Mouse (Mus musculus) CH12.LX (cell line): ENCODE results near the gene Lgals8. TPM values are rescaled to one million over a fixed set of nuclear protein-coding genes. Genes with fewer than 3 reads are reported as not detected.

Source experiments
- DNase-seq: peaks from one replicate; pipeline ENCODE4 v3.0.0-alpha.2; 2013; ENCODE audit errors: extremely low read depth
- H3K27ac ChIP-seq: 2 replicates; pipeline ENCODE4 v1.5.1; 2012; ENCODE audit warnings: low read depth, mild to moderate bottlenecking, control low read depth, moderate library complexity; ENCODE audit not compliant: insufficient read depth
- H3K27me3 ChIP-seq: replicated peaks from 2 replicates; pipeline ENCODE3; 2012; ENCODE audit warnings: inconsistent platforms
- H3K36me3 ChIP-seq, 2 experiments: replicated peaks in 1 of 2; 2 replicates each; pipeline versions ENCODE3 to v1.6.1; 2012; ENCODE audit warnings: inconsistent platforms in 1 of 2, low read length in 1 of 2, mild to moderate bottlenecking in 1 of 2, mixed read lengths in 1 of 2, moderate library complexity in 1 of 2; ENCODE audit not compliant: control insufficient read depth in 1 of 2, insufficient read depth in 1 of 2
- H3K4me1 ChIP-seq, 2 experiments: 2 replicates each; pipeline ENCODE4 v1.6.1; 2012; ENCODE audit warnings: inconsistent platforms in 1 of 2, moderate library complexity in 1 of 2; ENCODE audit not compliant: insufficient read depth in 2 of 2, control insufficient read depth in 1 of 2
- H3K4me2 ChIP-seq: 2 replicates; pipeline ENCODE4 v1.6.1; 2012; ENCODE audit warnings: low read depth, mild to moderate bottlenecking, control low read depth; ENCODE audit not compliant: poor library complexity, insufficient read depth, severe bottlenecking
- H3K4me3 ChIP-seq, 3 experiments: fragments of 150-350 bp in 1 of 3; sonication (generic) in 1 of 3; replicated peaks in 1 of 3; 2 replicates each; pipeline versions ENCODE3 to v1.5.1; 2011 to 2012; ENCODE audit warnings: low read depth in 2 of 3, low read length in 2 of 3, mild to moderate bottlenecking in 2 of 3, moderate library complexity in 2 of 3, control low read depth in 1 of 3, improper control_type of control experiment in 1 of 3, inconsistent platforms in 1 of 3, mixed read lengths in 1 of 3; ENCODE audit not compliant: poor library complexity in 1 of 3
- H3K79me2 ChIP-seq: replicated peaks from 2 replicates; pipeline ENCODE4 v1.6.1; 2012; ENCODE audit warnings: mild to moderate bottlenecking, moderate library complexity; ENCODE audit not compliant: control insufficient read depth, poor library complexity, insufficient read depth, severe bottlenecking; ENCODE audit errors: extremely low read depth
- H3K9ac ChIP-seq: 2 replicates; pipeline ENCODE4 v1.6.1; 2012; ENCODE audit warnings: low read depth, mild to moderate bottlenecking, control low read depth, moderate library complexity; ENCODE audit not compliant: insufficient read depth
- H3K9me3 ChIP-seq: replicated peaks from 2 replicates; pipeline ENCODE3; 2012; ENCODE audit warnings: low read length, inconsistent platforms, mixed read lengths
- BHLHE40 ChIP-seq: IDR thresholded peaks from 2 replicates; pipeline ENCODE4 v1.6.1; 2011; ENCODE audit warnings: mild to moderate bottlenecking, low read depth, low read length, improper control_type of control experiment
- CHD1 ChIP-seq: IDR thresholded peaks from 2 replicates; pipeline ENCODE4 v1.6.1; 2012; ENCODE audit warnings: low read depth, low read length, improper control_type of control experiment, inconsistent platforms
- CHD2 ChIP-seq: IDR thresholded peaks from 2 replicates; pipeline ENCODE4 v1.6.1; 2011; ENCODE audit warnings: low read length, improper control_type of control experiment
- CTCF ChIP-seq, 2 experiments: IDR thresholded peaks in 1 of 2; conservative IDR thresholded peaks in 1 of 2; 2 replicates each; pipeline ENCODE4 v1.5.1; 2011 to 2012; ENCODE audit warnings: low read depth in 2 of 2, low read length in 2 of 2, improper control_type of control experiment in 1 of 2, inconsistent platforms in 1 of 2, mild to moderate bottlenecking in 1 of 2, moderate library complexity in 1 of 2
- E2F4 ChIP-seq: IDR thresholded peaks from 2 replicates; pipeline ENCODE4 v1.6.1; 2011; ENCODE audit warnings: low read depth, low read length, improper control_type of control experiment; ENCODE audit not compliant: insufficient replicate concordance
- ELF1 ChIP-seq: IDR thresholded peaks from 2 replicates; pipeline ENCODE4 v1.6.1; 2014; ENCODE audit warnings: low read depth, mild to moderate bottlenecking, inconsistent platforms, low read length, improper control_type of control experiment
- EP300 ChIP-seq: IDR thresholded peaks from 2 replicates; pipeline ENCODE4 v1.6.1; 2011; ENCODE audit warnings: low read length, improper control_type of control experiment
- ETS1 ChIP-seq: conservative IDR thresholded peaks from 2 replicates; pipeline ENCODE4 v1.6.1; 2012; ENCODE audit warnings: low read depth, mild to moderate bottlenecking, inconsistent platforms, low read length, improper control_type of control experiment, moderate library complexity
- GABPA ChIP-seq: IDR thresholded peaks from 2 replicates; pipeline ENCODE4 v1.6.1; 2012; ENCODE audit warnings: low read depth, low read length, improper control_type of control experiment, inconsistent platforms; ENCODE audit not compliant: insufficient replicate concordance
- HCFC1 ChIP-seq: IDR thresholded peaks from 2 replicates; pipeline ENCODE4 v1.6.1; 2012; ENCODE audit warnings: low read depth, mild to moderate bottlenecking, inconsistent platforms, low read length, improper control_type of control experiment
- IRF4 ChIP-seq: IDR thresholded peaks from 2 replicates; pipeline ENCODE4 v1.6.1; 2014; ENCODE audit warnings: low read depth, mild to moderate bottlenecking, inconsistent platforms, low read length, improper control_type of control experiment
- KAT2A ChIP-seq: IDR thresholded peaks from 2 replicates; pipeline ENCODE4 v1.6.1; 2012; ENCODE audit warnings: low read length, improper control_type of control experiment, inconsistent platforms; ENCODE audit not compliant: insufficient replicate concordance
- MAZ ChIP-seq: IDR thresholded peaks from 2 replicates; pipeline ENCODE4 v1.6.1; 2012; ENCODE audit warnings: low read depth, mild to moderate bottlenecking, inconsistent platforms, low read length, improper control_type of control experiment, moderate library complexity
- NELFE ChIP-seq: IDR thresholded peaks from 2 replicates; pipeline ENCODE4 v1.6.1; 2011; ENCODE audit warnings: low read depth, low read length, improper control_type of control experiment
- NRF1 ChIP-seq: IDR thresholded peaks from 2 replicates; pipeline ENCODE4 v1.6.1; 2014; ENCODE audit warnings: low read depth, mild to moderate bottlenecking, inconsistent platforms, low read length, improper control_type of control experiment, moderate library complexity
- PAX5 ChIP-seq: IDR thresholded peaks from 2 replicates; pipeline ENCODE4 v1.6.1; 2012; ENCODE audit warnings: low read length, inconsistent platforms, mixed read lengths
- POLR2AphosphoS2 ChIP-seq: IDR thresholded peaks from 2 replicates; pipeline ENCODE4 v1.6.1; 2011; ENCODE audit warnings: low read depth, low read length, improper control_type of control experiment
- RAD21 ChIP-seq: IDR thresholded peaks from 2 replicates; pipeline ENCODE4 v1.6.1; 2011; ENCODE audit warnings: low read depth, mild to moderate bottlenecking, low read length, improper control_type of control experiment, moderate library complexity
- RCOR1 ChIP-seq: conservative IDR thresholded peaks from 2 replicates; pipeline ENCODE4 v1.6.1; 2012; ENCODE audit warnings: low read depth, mild to moderate bottlenecking, inconsistent platforms, low read length, improper control_type of control experiment
- SIN3A ChIP-seq: IDR thresholded peaks from 2 replicates; pipeline ENCODE4 v1.6.1; 2012; ENCODE audit warnings: low read length, improper control_type of control experiment, inconsistent platforms
- TCF12 ChIP-seq: IDR thresholded peaks from 2 replicates; pipeline ENCODE4 v1.6.1; 2014; ENCODE audit warnings: low read depth, mild to moderate bottlenecking, inconsistent platforms, low read length, improper control_type of control experiment
- UBTF ChIP-seq: IDR thresholded peaks from 2 replicates; pipeline ENCODE4 v1.6.1; 2012; ENCODE audit warnings: low read depth, mild to moderate bottlenecking, inconsistent platforms, low read length, improper control_type of control experiment, moderate library complexity
- ZC3H11A ChIP-seq: IDR thresholded peaks from 2 replicates; pipeline ENCODE4 v1.6.1; 2012; ENCODE audit warnings: low read depth, mild to moderate bottlenecking, inconsistent platforms, low read length, improper control_type of control experiment
- ZKSCAN1 ChIP-seq: IDR thresholded peaks from 2 replicates; pipeline ENCODE4 v1.6.1; 2012; ENCODE audit warnings: low read depth, inconsistent platforms, low read length, improper control_type of control experiment, borderline replicate concordance
- dilution Hi-C: fragments of 300-500 bp; cut with MboI; formaldehyde crosslinking; loops from 2 replicates; pipeline ENCODE4 v1.14.3; 2020; ENCODE audit warnings: low sequenced_read_pairs; ENCODE audit not compliant: extremely low pct_unique_long_range_greater_than_20kb, extremely low pct_ligation_motif_present
- in situ Hi-C: fragments of 300-500 bp; cut with MboI; formaldehyde crosslinking; loops from 3 replicates; pipeline ENCODE4 v1.14.3; 2019; ENCODE audit warnings: low sequenced_read_pairs, low pct_ligation_motif_present, low pct_unique_long_range_greater_than_20kb, mixed read lengths
- polyA plus RNA-seq: library from polyadenylated mRNA; unstranded; fragments of >175 nt; gene quantifications from 2 replicates; pipeline ENCODE4 v1.2.1, GENCODE M21; 2012; ENCODE audit warnings: low read depth; ENCODE audit not compliant: insufficient read length
- total RNA-seq, 2 experiments: library from RNA; depleted of rRNA; stranded (reverse); fragments of 300-350 nt in 1 of 2; fragments of >200 nt in 1 of 2; gene quantifications; 2 replicates each; pipeline ENCODE4 v1.2.3; 2012 to 2014

Gene Lgals8
- total and polyA plus RNA-seq, 3 experiments, result 15.8 to 23.5 (median 18.4) TPM

DNA sequence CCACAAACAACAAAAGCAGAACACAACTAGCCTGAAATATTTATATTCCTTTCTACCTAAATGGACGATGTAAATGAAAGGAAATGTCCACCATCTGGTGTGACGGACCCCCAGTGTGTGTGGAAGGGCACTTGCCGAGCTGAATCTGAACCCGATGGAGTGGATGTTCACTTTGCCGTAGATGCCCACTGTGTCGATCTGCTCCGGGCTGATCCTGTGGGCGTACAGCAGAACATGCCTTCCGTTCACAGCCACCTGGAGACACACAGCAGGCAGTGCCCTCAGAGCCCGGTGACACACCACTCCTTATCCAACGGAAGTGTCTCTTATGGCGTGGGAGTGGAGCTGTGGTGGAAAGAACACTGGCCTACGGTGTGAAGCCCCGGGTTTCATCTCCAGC lies 11.6 kb downstream of the Lgals8 start:
- in situ Hi-C loops, result no loop called here
- H3K9ac ChIP-seq, result no peak overlapping the region
- no peaks in the 10 kb centered on the region for H3K9me3 ChIP-seq
- H3K4me2 ChIP-seq, result no peak overlapping the region
- dilution Hi-C loops, result no loop called here
- 0 out of 4 replicates have a peak, but pooled peaks cover 0 to 3% of the 10 kb centered on the region in 2 experiments for H3K4me1 ChIP-seq
- no peaks in the 10 kb centered on the region for H3K79me2 ChIP-seq
- DNase-seq, result no peak
- TF ChIP-seq RCOR1 (no peak), EP300 (no peak), ZC3H11A (no peak), RAD21 (no peak), ETS1 (no peak), GABPA (no peak), UBTF (no peak), ELF1 (no peak), CHD2 (no peak)
- H3K4me3 ChIP-seq, result no peak overlapping the region
- H3K27ac ChIP-seq, result no peak overlapping the region
- peaks cover 68 to 82% of the 10 kb centered on the region in 2 experiments for H3K36me3 ChIP-seq
- H3K27me3 ChIP-seq, result no peaks in the 10 kb centered on the region

GRCm38 (mm10) chr13:12442008-12442587 lies 22.6 kb downstream of the Lgals8 start:
- H3K27me3 ChIP-seq, result no peaks in the 10 kb centered on the region
- H3K4me3 ChIP-seq, result no peak overlapping the region
- H3K36me3 ChIP-seq, result peaks cover 64 to 76% of the 10 kb centered on the region in 2 experiments
- TF ChIP-seq E2F4 (no peak), NRF1 (no peak)
- TF ChIP-seq, all 38 proteins: peak for 0
- Histone ChIP-seq H3K4me2 (no peak overlapping the region), H3K79me2 (0 out of 2 replicates have a peak, but pooled peaks cover 2% of the 10 kb centered on the region), H3K9ac (no peak overlapping the region), H3K4me1 (no peaks in the 10 kb centered on the region), H3K27ac (no peak overlapping the region), H3K9me3 (no peaks in the 10 kb centered on the region)
- dilution Hi-C loops, result no loop called here
- DNase-seq, result no peak
- in situ Hi-C loops, result no loop called here

DNA sequence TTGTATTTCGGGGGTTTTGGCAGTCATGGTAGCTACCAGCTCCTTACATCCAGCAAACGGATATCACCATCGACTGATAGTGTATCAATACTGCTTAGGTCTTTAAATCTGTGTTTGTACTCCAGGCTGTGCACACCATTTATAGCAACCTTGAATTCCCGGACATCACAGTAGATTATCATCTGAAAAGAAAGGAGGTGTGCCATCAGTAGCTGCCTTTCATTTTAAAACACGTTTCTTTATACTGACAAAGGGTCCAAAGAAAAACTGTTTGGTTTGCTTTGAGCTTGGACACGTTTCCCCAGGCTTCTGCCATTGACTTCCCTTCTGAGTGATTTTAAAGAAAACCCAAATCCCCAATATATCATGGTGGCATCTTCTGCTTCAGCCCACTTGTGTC lies 23.9 kb downstream of the Lgals8 start:
- 0 out of 2 replicates have a peak, but pooled peaks cover 2% of the 10 kb centered on the region for H3K79me2 ChIP-seq
- no peaks in the 10 kb centered on the region for H3K27me3 ChIP-seq
- H3K4me1 ChIP-seq, result no peaks in the 10 kb centered on the region
- no peak overlapping the region for H3K4me2 ChIP-seq
- H3K36me3 ChIP-seq, result peaks cover 61 to 74% of the 10 kb centered on the region in 2 experiments
- no peak overlapping the region for H3K27ac ChIP-seq
- H3K4me3 ChIP-seq, result no peak overlapping the region
- H3K9ac ChIP-seq, result no peak overlapping the region
- dilution Hi-C loops, result no loop called here
- TF ChIP-seq HCFC1, result no peak
- no peak for TF ChIP-seq PAX5
- TF ChIP-seq BHLHE40, result no peak
- TF ChIP-seq ZKSCAN1, result no peak
- TF ChIP-seq SIN3A, result no peak
- no peak for TF ChIP-seq ZC3H11A
- TF ChIP-seq UBTF, result no peak
- TF ChIP-seq KAT2A, result no peak
- no peak for TF ChIP-seq CHD2
- no peak for TF ChIP-seq POLR2AphosphoS2
- no peak for TF ChIP-seq NELFE
- TF ChIP-seq IRF4, result no peak
- no peak for TF ChIP-seq CHD1
- no peak for TF ChIP-seq TCF12
- no peak for TF ChIP-seq CTCF (conservative IDR thresholded peaks at IDR 0.05 in 1 of 2, IDR thresholded peaks at IDR 0.05 in 1 of 2; ENCODE audit: low read depth in 2 of 2, low read length in 2 of 2)
- TF ChIP-seq MAZ, result no peak
- no peak for TF ChIP-seq ELF1
- TF ChIP-seq, all 38 proteins: peak for 0
- no peak for DNase-seq
- in situ Hi-C loops, result no loop called here
- H3K9me3 ChIP-seq, result no peaks in the 10 kb centered on the region
